Mouse (Mus musculus): ENCODE data around the gene Trio. TPM values are rescaled to one million over a fixed set of nuclear protein-coding genes. Genes with fewer than 3 reads are reported as not detected.
A peak's percentile ranks its signal among the peaks of the same experiment; 100 is the strongest.

Gene Trio
- total and polyA plus RNA-seq, 3 experiments = 37.0 to 62.9 (median 44.5) TPM

DNA sequence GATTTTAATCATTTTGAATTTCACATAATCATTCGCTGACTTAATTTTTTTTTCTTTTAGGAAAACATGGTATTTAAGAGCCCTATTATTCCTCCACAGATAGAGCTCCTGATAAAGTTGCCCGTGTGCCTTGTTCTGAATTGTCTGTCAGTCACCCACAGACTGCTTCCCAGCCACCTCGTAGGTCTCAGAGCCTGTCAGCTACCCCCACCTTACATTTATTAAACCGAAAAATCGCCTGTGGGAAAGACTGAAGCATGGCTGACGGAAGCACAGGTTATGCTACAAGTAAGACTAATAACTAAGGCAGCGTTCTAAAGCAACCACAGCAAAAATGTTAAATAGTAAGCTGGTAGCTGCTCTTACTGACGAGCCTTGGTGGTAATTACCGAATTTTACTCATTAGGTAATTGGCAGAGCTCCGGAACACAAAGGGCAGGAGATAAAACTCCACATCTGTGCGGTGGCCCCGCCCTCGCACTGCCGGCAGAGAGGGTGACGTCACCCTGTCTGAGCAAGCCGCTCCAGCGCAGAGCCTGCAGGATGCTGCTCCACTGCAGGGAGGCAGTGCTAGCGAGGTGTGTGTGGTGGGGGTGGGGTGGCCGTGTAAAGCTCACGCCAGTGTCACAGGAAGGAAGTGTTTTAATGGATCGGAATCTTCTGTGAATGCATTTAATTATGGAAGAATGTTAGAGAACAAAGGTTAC lies 102.2 kb downstream of the Trio start:
- peak; percentile 88 for DNase-seq

GRCm38 (mm10) chr15:27920751-27921150 lies 104.9 kb downstream of the Trio start:
- DNase-seq = no peak

GRCm38 (mm10) chr15:27919540-27919939 lies 106.1 kb downstream of the Trio start:
- peak; percentile 59 for DNase-seq

DNA sequence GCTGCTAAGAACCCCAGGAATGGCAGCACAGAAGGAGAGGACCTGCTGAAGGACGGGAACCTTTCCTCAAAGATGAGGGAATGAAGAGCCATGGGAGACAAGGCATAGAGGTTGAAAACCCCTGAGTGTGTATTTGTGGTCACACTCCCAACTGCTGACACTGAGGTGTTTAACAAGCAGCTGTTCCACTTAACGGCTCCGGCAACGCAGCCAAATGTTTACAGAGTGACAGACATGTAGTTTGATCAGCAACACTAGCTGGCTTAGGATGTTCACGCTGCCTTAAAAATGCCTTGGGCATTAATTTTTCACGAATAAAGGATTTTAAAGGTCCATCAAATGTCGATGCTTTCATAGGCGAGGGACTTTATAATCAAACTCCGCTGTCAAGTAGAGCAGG lies 106.8 kb downstream of the Trio start:
- no peak for DNase-seq

- no peak for DNase-seq
Observed at GRCm38 (mm10) chr15:27916204-27916603, 109.4 kb downstream of the Trio start.

GRCm38 (mm10) chr15:27913013-27913412 lies 112.6 kb downstream of the Trio start:
- DNase-seq = no peak

- DNase-seq = no peak
Observed at GRCm38 (mm10) chr15:27911196-27911595, 114.5 kb downstream of the Trio start.

DNA sequence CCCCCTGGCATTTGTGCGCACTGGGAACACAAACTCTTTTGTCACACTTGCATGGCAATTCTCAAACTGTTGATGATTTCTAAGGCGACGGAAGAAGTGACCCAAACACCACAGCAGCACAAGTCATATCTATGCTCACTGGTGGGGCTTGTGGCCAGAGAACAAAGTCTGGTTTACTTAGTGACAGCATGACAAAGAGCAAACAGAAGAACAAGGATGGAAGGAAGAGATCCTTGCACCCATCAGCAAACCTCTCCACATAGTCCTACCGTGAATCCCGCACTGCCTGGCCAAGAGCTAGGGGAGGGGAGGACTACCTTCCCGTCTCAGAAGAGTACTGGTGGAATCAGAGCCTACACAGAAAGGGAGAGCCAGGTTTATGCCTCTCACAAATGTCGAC lies 115.5 kb downstream of the Trio start:
- no peak for DNase-seq

GRCm38 (mm10) chr15:27907649-27908048 lies 118.0 kb downstream of the Trio start:
- no peak for DNase-seq

- peak; percentile 16 for DNase-seq
Observed at GRCm38 (mm10) chr15:27906409-27906808, 119.2 kb downstream of the Trio start.

DNA sequence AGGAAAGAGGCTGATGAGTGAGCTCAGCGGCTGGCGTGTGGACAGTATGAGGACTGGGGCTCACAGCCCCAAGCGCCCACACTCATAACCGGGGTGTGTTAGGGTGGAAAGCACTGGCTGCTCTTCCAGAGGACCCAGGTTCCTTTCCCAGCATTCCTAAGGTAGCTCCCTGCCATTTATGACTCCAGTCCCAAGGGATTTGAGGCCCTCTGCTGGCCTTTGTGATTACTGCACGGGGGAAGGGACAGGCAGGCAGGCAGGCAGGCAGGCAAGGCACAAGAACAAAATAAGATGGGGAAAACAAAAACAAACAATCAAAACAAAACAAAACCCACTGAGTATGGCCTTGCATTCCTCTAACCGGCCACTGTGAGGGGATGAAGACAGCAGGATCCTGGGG lies 120.3 kb downstream of the Trio start:
- peak; percentile 52 for DNase-seq

- no peak for DNase-seq
Observed at GRCm38 (mm10) chr15:27904346-27905005, 121.2 kb downstream of the Trio start.

GRCm38 (mm10) chr15:27901200-27901599 lies 124.4 kb downstream of the Trio start:
- DNase-seq = no peak

DNA sequence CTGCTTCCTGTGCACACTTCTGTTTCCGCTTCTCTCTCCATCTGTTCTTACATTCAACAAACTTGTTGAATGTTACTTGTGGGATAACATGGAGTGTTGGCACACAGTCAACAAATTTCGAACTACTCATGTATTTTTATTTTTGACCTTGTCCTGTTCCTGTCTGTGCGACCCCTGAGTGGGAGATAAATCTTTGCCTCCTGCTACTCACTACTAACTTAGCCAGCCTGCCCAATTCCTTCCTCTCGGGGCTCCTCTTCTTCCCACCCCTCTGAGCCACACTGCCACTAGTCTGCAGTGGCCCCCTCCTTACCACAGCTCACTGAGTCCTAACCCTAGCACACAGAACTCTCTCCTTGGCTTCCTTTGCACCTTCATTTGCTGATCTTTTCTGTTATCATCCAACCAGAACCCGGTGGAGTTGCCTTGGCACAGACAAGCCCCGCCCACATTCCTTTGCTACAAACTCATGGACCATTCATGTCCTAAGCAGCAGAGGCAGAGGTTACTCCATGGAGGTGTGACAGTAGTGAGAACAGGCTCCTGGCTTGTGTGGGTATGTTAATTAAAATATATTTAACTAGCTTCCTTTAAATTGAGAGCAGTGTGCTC lies 126.7 kb downstream of the Trio start:
- peak; percentile 28 for DNase-seq

DNA sequence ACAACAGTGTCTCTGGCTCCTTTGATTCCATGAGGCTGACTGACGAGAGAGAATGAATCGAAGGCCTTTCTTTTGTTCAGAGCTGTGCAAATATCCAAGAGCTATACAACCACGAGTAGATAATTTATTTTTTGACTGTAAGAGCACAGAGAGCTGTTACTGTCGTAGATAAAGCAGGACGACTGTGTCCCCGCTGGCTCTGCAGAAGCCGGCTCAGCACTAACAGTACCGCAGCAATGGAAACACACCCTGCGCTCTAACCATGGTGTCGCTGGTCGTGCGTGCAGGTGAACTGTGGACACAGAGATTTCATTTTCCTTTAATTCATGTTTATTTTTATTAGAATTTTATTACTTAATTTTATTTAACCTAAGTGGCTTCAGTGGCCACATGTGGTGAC lies 131.5 kb downstream of the Trio start:
- no peak for DNase-seq

- DNase-seq = no peak
Observed at GRCm38 (mm10) chr15:27892029-27892428, 133.6 kb downstream of the Trio start.

DNA sequence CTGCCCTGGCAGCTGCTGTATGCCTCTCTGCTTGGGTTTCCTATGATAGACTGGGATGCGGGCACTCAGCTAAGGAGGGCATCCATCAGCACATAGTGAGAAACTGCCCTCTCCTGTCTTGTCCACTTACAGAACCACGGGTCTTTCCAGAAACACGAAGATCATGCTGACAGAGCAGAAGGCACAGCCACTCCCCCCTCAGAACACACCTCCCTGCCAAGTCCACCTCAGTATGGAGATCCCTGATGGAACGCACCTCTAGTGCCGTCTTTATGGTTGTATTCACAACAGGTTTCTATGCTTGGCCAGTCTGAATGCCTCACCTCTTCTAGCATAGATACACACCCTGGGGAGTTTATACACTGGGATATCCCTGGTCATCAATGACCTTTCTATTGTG lies 135.0 kb downstream of the Trio start:
- DNase-seq = no peak

- no peak for DNase-seq
Observed at GRCm38 (mm10) chr15:27888153-27888552, 137.5 kb downstream of the Trio start.

- no peak for DNase-seq
Observed at GRCm38 (mm10) chr15:27886992-27887391, 138.7 kb downstream of the Trio start.

GRCm38 (mm10) chr15:27884347-27885250 lies 141.0 kb downstream of the Trio start:
- DNase-seq = peak; percentile 77

DNA sequence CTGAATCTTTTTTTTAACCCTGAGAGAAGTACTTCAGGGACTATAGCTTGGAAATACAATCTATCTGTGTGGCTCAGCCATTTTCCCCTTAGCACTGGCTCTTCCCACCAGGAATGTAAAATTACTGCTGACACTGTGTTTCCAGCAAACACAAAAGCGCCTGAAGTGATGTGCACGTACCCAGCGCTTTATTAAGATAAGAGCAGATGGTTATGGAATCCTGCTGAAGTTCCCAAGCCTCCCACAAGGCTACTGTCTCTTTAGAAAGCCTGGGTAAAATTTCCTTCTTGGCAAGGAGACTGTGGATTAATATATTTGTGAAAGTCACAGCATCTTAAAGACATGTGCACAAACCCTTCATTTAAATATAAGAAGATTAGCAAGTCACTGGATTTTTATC lies 141.8 kb downstream of the Trio start:
- no peak for DNase-seq

GRCm38 (mm10) chr15:27882898-27883297 lies 142.8 kb downstream of the Trio start:
- no peak for DNase-seq
